Mouse (Mus musculus): ENCODE measurements around the gene Itsn1.
A peak's percentile ranks its signal among the peaks of the same experiment; 100 is the strongest.

Itsn1 gene

GRCm38 (mm10) chr16:91730446-91730845 is 1.4 kb downstream of the Itsn1 start:
- DNase-seq (ENCODE audit: low read depth, low spot score): no peak

GRCm38 (mm10) chr16:91732816-91733215 is 3.7 kb downstream of the Itsn1 start:
- DNase-seq (ENCODE audit: low read depth, low spot score): no peak

GRCm38 (mm10) chr16:91734771-91735170 is 5.7 kb downstream of the Itsn1 start:
- DNase-seq (ENCODE audit: low read depth, low spot score): no peak

- peak; percentile 75 for DNase-seq (ENCODE audit: low read depth, low spot score)
Measured at GRCm38 (mm10) chr16:91736046-91736816, 7.2 kb downstream of the Itsn1 start.

GRCm38 (mm10) chr16:91738505-91738904 is 9.4 kb downstream of the Itsn1 start:
- DNase-seq (ENCODE audit: low read depth, low spot score): no peak

GRCm38 (mm10) chr16:91740184-91740917 is 11.3 kb downstream of the Itsn1 start:
- no peak for DNase-seq (ENCODE audit: low read depth, low spot score)

- peak; percentile 79 for DNase-seq (ENCODE audit: low read depth, low spot score)
Measured at GRCm38 (mm10) chr16:91740918-91741255, 11.8 kb downstream of the Itsn1 start.

GRCm38 (mm10) chr16:91743055-91743454 is 14.0 kb downstream of the Itsn1 start:
- DNase-seq (ENCODE audit: low read depth, low spot score): no peak

- DNase-seq (ENCODE audit: low read depth, low spot score): peak; percentile 51
Measured at GRCm38 (mm10) chr16:91746101-91746950, 17.2 kb downstream of the Itsn1 start.

- DNase-seq (ENCODE audit: low read depth, low spot score): no peak
Measured at GRCm38 (mm10) chr16:91747567-91747966, 18.5 kb downstream of the Itsn1 start.

- no peak for DNase-seq (ENCODE audit: low read depth, low spot score)
Measured at GRCm38 (mm10) chr16:91751644-91752385, 22.7 kb downstream of the Itsn1 start.

- no peak for DNase-seq (ENCODE audit: low read depth, low spot score)
Measured at GRCm38 (mm10) chr16:91753611-91754010, 24.5 kb downstream of the Itsn1 start.

GRCm38 (mm10) chr16:91754957-91755356 is 25.9 kb downstream of the Itsn1 start:
- no peak for DNase-seq (ENCODE audit: low read depth, low spot score)

- no peak for DNase-seq (ENCODE audit: low read depth, low spot score)
Measured at GRCm38 (mm10) chr16:91761202-91761601, 32.1 kb downstream of the Itsn1 start.

GRCm38 (mm10) chr16:91761761-91762160 is 32.7 kb downstream of the Itsn1 start:
- no peak for DNase-seq (ENCODE audit: low read depth, low spot score)

- no peak for DNase-seq (ENCODE audit: low read depth, low spot score)
Measured at GRCm38 (mm10) chr16:91762476-91762875, 33.4 kb downstream of the Itsn1 start.

- DNase-seq (ENCODE audit: low read depth, low spot score): no peak
Measured at GRCm38 (mm10) chr16:91763975-91764374, 34.9 kb downstream of the Itsn1 start.

GRCm38 (mm10) chr16:91764414-91764813 is 35.3 kb downstream of the Itsn1 start:
- peak; percentile 18 for DNase-seq (ENCODE audit: low read depth, low spot score)

- DNase-seq (ENCODE audit: low read depth, low spot score): peak; percentile 91
Measured at GRCm38 (mm10) chr16:91765121-91765815, 36.2 kb downstream of the Itsn1 start.

GRCm38 (mm10) chr16:91765816-91766210 is 36.7 kb downstream of the Itsn1 start:
- DNase-seq (ENCODE audit: low read depth, low spot score): peak; percentile 44
